Mouse (Mus musculus) liver, adult (tissue): ENCODE data around the gene Hlcs.

Experiments
- GATA4 ChIP-seq: IDR thresholded peaks from 2 replicates; pipeline ENCODE4 v1.6.1; 2014; ENCODE audit warnings: mild to moderate bottlenecking, low read length; ENCODE audit not compliant: insufficient replicate concordance

The Hlcs gene

GRCm38 (mm10) chr16:94330429-94330828 lies 17.1 kb upstream of the Hlcs start:
- no peak for TF ChIP-seq GATA4

- TF ChIP-seq GATA4: no peak
Observed at GRCm38 (mm10) chr16:94328881-94329867, 15.8 kb upstream of the Hlcs start.

- TF ChIP-seq GATA4: no peak
Observed at GRCm38 (mm10) chr16:94327781-94328711, 14.7 kb upstream of the Hlcs start, which contains the start of gene Ripply3. Gene Ripply3 (plus strand): TSS chr16:94328420.

- no peak for TF ChIP-seq GATA4
Observed at GRCm38 (mm10) chr16:94326008-94326407, 12.6 kb upstream of the Hlcs start.

GRCm38 (mm10) chr16:94323681-94324080 lies 10.3 kb upstream of the Hlcs start:
- TF ChIP-seq GATA4: no peak

- no peak for TF ChIP-seq GATA4
Observed at GRCm38 (mm10) chr16:94320223-94320622, 6.9 kb upstream of the Hlcs start.

GRCm38 (mm10) chr16:94317752-94318151 lies 4.4 kb upstream of the Hlcs start:
- peak; percentile 88; the same call in 1 of the 2 replicates for TF ChIP-seq GATA4

GRCm38 (mm10) chr16:94315215-94315614 lies 1.8 kb upstream of the Hlcs start:
- no peak for TF ChIP-seq GATA4

- TF ChIP-seq GATA4: no peak
Observed at GRCm38 (mm10) chr16:94314626-94315025, 1.3 kb upstream of the Hlcs start.

GRCm38 (mm10) chr16:94312663-94313228 lies 625 bp downstream of the Hlcs start:
- 0 out of 2 replicates have a peak, but pooled peaks have one; percentile 23 for TF ChIP-seq GATA4

GRCm38 (mm10) chr16:94311931-94312330 lies 1.4 kb downstream of the Hlcs start:
- TF ChIP-seq GATA4: no peak

- TF ChIP-seq GATA4: no peak
Observed at GRCm38 (mm10) chr16:94311416-94311815, 2.0 kb downstream of the Hlcs start.

- no peak for TF ChIP-seq GATA4
Observed at GRCm38 (mm10) chr16:94309025-94309424, 4.3 kb downstream of the Hlcs start.

- TF ChIP-seq GATA4: no peak
Observed at GRCm38 (mm10) chr16:94307942-94308341, 5.4 kb downstream of the Hlcs start.

- TF ChIP-seq GATA4: no peak
Observed at GRCm38 (mm10) chr16:94307526-94307925, 5.8 kb downstream of the Hlcs start.
